Mouse (Mus musculus) midbrain, embryonic 14.5 days (tissue): ENCODE results near the gene Eif2s1. TPM values are rescaled to one million over a fixed set of nuclear protein-coding genes. Genes with fewer than 3 reads are reported as not detected.

Experiments used
- ATAC-seq: fragments of 200-750 bp; cut with Nextera tagmentation; 2 replicates; pipeline ENCODE4 v1.8.0; 2017; ENCODE audit warnings: moderate number of reproducible peaks, moderate library complexity; ENCODE audit not compliant: low FRiP score, low TSS enrichment
- DNase-seq: peaks from one replicate; pipeline ENCODE4 v3.0.0-alpha.2; 2015
- H3K27ac ChIP-seq: fragments of 300-500 bp; sonication (generic); replicated peaks from 2 replicates; pipeline ENCODE4 v1.5.1; 2014; ENCODE audit warnings: mild to moderate bottlenecking, low read depth, low read length, moderate library complexity
- H3K27me3 ChIP-seq: fragments of 300-500 bp; sonication (generic); 2 replicates; pipeline ENCODE4 v1.6.1; 2014; ENCODE audit warnings: low read length, control low read depth, mixed read lengths; ENCODE audit not compliant: control insufficient read depth, insufficient read depth
- H3K36me3 ChIP-seq: fragments of 300-500 bp; sonication (generic); 2 replicates; pipeline ENCODE4 v1.6.1; 2014; ENCODE audit warnings: low read length, control low read depth; ENCODE audit not compliant: control insufficient read depth, insufficient read depth
- H3K4me1 ChIP-seq: fragments of 300-500 bp; sonication (generic); 2 replicates; pipeline ENCODE4 v1.6.1; 2014; ENCODE audit warnings: mild to moderate bottlenecking, antibody characterized with exemption, low read length, control low read depth; ENCODE audit not compliant: control insufficient read depth, insufficient read depth
- H3K4me2 ChIP-seq: fragments of 300-500 bp; sonication (generic); 2 replicates; pipeline ENCODE4 v1.6.1; 2014; ENCODE audit warnings: mild to moderate bottlenecking, low read length, moderate library complexity
- H3K4me3 ChIP-seq: fragments of 300-500 bp; sonication (generic); replicated peaks from 2 replicates; pipeline ENCODE4 v1.5.1; 2014; ENCODE audit warnings: low read depth, low read length
- H3K9ac ChIP-seq: fragments of 300-500 bp; sonication (generic); replicated peaks from 2 replicates; pipeline ENCODE4 v1.6.1; 2014; ENCODE audit warnings: mild to moderate bottlenecking, low read length, moderate library complexity
- H3K9me3 ChIP-seq: fragments of 300-500 bp; sonication (generic); 2 replicates; pipeline ENCODE4 v1.6.1; 2016; ENCODE audit warnings: low read length, control low read depth, mixed read lengths; ENCODE audit not compliant: control insufficient read depth
- WGBS: fragments of 180-500 bp; shearing (Covaris S2); extraction: QIAGEN DNeasy Blood & Tissue Kit; methylation state at CpG from one replicate; pipeline ENCODE4 v1.1.7; 2014; 5-methylcytosine and 5-hydroxymethylcytosine counted together
- polyA plus RNA-seq: library from polyadenylated mRNA; unstranded; fragments of >200 nt; fragmentation: Nextera tagmentation; extraction: Ambion mirVana; gene quantifications from 2 replicates; pipeline ENCODE4 v1.2.1, GENCODE M21; 2014

Eif2s1 gene
- polyA plus RNA-seq, 1 experiment from 2014 or later, result 143 TPM

DNA sequence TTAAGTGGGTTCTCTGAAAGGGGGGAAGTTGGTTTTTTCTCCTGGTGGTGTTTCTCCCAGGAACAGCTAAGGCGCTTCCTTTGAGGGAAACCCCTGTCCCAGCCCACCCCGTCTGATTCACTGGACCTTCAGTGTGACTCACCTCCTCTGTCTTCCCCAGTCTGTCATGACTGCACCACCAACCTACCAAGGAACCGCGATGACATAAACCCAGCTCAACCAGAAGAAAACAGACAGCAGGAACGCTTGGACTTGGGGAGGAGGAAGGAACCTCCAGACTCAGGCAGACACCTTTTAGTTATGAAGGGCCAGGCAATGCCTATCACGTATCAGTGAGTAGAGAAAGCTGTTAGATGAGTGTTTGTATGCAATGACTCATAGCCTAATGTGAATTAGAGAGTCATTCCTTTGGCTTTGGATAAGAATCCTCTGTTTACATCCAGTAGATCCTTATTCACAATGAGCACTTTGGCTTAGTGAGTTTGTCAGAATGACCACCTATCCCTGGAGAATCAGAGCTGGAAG is 46.5 kb downstream of the Eif2s1 start:
- no peak for DNase-seq
- H3K27ac ChIP-seq, result no peak overlapping the region
- no peak overlapping the region for H3K9ac ChIP-seq
- no peaks in the 10 kb centered on the region for H3K36me3 ChIP-seq
- peaks cover 56% of the 10 kb centered on the region for H3K27me3 ChIP-seq
- no peak overlapping the region for H3K4me2 ChIP-seq
- peaks cover 14% of the 10 kb centered on the region for H3K4me1 ChIP-seq
- no peaks in the 10 kb centered on the region for H3K9me3 ChIP-seq
- 84% methylated on average over 6 of the region's 6 CpGs for WGBS
- ATAC-seq, result no peak
- H3K4me3 ChIP-seq, result no peak overlapping the region

GRCm38 (mm10) chr12:78910684-78911461 is 49.3 kb downstream of the Eif2s1 start:
- DNase-seq, result peak; percentile 15
- WGBS, result 11% methylated on average over 16 of the region's 16 CpGs
- no peaks in the 10 kb centered on the region for H3K9me3 ChIP-seq
- H3K36me3 ChIP-seq, result no peaks in the 10 kb centered on the region
- H3K27ac ChIP-seq, result no peak overlapping the region
- peak overlapping the region; percentile 29; the same call in 1 of the 2 replicates for H3K4me3 ChIP-seq
- peak overlapping the region; percentile 56 for H3K4me2 ChIP-seq
- no peak for ATAC-seq
- H3K4me1 ChIP-seq, result peaks cover 14% of the 10 kb centered on the region
- no peak overlapping the region for H3K9ac ChIP-seq
- H3K27me3 ChIP-seq, result peaks cover 67% of the 10 kb centered on the region

DNA sequence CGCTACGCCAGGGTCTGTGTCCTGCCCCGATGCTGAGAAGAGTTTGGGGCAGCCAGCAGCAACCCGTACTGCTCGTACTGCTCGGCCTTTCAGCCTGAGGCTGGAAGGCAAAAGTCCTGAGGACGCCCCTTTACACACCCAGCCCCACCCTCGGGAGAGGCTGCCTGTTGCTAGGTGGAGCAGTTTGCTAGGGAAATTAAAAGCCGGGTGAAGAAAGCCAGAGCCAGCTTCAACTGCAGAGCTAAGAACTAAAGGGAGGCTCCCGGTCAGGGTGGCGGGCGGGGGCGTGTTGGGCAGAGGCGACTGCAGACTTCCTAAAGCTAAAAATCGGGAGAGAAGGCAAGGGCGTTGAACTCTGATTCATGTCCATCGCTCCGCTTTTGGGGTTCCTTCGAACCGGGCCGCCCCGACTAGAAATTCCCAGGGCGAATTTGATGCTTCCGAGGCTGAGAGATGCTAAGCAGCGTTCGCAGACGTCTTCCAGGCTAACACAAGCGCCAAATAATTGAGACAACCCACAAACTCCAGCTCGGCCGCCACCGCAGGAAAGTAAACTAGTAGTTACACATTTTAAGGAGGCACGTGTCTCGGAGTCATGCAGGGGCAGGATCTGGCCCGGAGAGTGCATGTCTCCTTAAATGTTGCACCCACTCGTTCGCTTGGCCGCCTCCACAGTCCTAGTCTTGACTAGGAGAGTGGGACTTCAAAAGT is 50.2 kb downstream of the Eif2s1 start:
- Histone ChIP-seq H3K4me3 (peak overlapping the region; percentile 29), H3K4me2 (peak overlapping the region; percentile 56), H3K9me3 (no peaks in the 10 kb centered on the region), H3K27me3 (peaks cover 63% of the 10 kb centered on the region), H3K4me1 (peaks cover 10% of the 10 kb centered on the region), H3K27ac (no peak overlapping the region), H3K9ac (no peak overlapping the region), H3K36me3 (no peaks in the 10 kb centered on the region)
- WGBS, result 2% methylated on average over 37 of the region's 37 CpGs
- ATAC-seq, result no peak
- DNase-seq, result peak; percentile 37

GRCm38 (mm10) chr12:78914458-78914857 is 52.8 kb downstream of the Eif2s1 start:
- WGBS, result 90% methylated on average over 4 of the region's 4 CpGs
- ATAC-seq (no peak), DNase-seq (no peak)
- Histone ChIP-seq H3K4me1 (peaks cover 5% of the 10 kb centered on the region), H3K9me3 (no peaks in the 10 kb centered on the region), H3K27ac (no peak overlapping the region), H3K4me3 (no peak overlapping the region), H3K27me3 (peaks cover 43% of the 10 kb centered on the region), H3K9ac (no peak overlapping the region), H3K4me2 (no peak overlapping the region), H3K36me3 (no peaks in the 10 kb centered on the region)

- ATAC-seq (no peak), DNase-seq (no peak)
- no peak overlapping the region for H3K4me3 ChIP-seq
- no peaks in the 10 kb centered on the region for H3K36me3 ChIP-seq
- no peak overlapping the region for H3K27ac ChIP-seq
- H3K9ac ChIP-seq, result no peak overlapping the region
- no peak overlapping the region for H3K4me2 ChIP-seq
- H3K9me3 ChIP-seq, result no peaks in the 10 kb centered on the region
- peaks cover 5% of the 10 kb centered on the region for H3K4me1 ChIP-seq
- peaks cover 33% of the 10 kb centered on the region for H3K27me3 ChIP-seq
- 82% methylated on average over 3 of the region's 3 CpGs for WGBS
Measured at GRCm38 (mm10) chr12:78915561-78915960, 53.9 kb downstream of the Eif2s1 start.

DNA sequence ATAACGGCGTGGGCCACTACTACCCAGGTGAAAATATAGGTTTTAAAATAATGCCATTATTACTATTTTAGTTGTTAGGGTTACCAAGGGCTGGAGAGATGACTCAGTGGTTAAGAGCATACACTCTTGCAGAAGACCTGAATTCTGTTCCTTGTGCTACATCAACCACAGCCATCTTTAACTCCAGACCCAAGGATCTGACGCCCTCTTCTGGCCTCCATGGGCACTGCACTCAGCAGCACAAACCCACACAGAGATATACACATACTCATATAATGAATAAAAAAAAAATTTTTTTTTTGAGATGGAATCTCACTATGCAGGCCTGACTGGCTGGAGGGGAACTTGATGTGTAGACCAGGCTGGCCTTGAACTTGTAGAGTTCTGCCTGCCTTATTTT is 54.7 kb downstream of the Eif2s1 start:
- 76% methylated on average over 3 of the region's 3 CpGs for WGBS
- H3K9ac ChIP-seq, result no peak overlapping the region
- no peak overlapping the region for H3K27ac ChIP-seq
- ATAC-seq, result no peak
- H3K27me3 ChIP-seq, result peaks cover 27% of the 10 kb centered on the region
- no peak for DNase-seq
- no peak overlapping the region for H3K4me2 ChIP-seq
- H3K9me3 ChIP-seq, result no peaks in the 10 kb centered on the region
- no peak overlapping the region for H3K4me3 ChIP-seq
- H3K4me1 ChIP-seq, result peaks cover 5% of the 10 kb centered on the region
- no peaks in the 10 kb centered on the region for H3K36me3 ChIP-seq

DNA sequence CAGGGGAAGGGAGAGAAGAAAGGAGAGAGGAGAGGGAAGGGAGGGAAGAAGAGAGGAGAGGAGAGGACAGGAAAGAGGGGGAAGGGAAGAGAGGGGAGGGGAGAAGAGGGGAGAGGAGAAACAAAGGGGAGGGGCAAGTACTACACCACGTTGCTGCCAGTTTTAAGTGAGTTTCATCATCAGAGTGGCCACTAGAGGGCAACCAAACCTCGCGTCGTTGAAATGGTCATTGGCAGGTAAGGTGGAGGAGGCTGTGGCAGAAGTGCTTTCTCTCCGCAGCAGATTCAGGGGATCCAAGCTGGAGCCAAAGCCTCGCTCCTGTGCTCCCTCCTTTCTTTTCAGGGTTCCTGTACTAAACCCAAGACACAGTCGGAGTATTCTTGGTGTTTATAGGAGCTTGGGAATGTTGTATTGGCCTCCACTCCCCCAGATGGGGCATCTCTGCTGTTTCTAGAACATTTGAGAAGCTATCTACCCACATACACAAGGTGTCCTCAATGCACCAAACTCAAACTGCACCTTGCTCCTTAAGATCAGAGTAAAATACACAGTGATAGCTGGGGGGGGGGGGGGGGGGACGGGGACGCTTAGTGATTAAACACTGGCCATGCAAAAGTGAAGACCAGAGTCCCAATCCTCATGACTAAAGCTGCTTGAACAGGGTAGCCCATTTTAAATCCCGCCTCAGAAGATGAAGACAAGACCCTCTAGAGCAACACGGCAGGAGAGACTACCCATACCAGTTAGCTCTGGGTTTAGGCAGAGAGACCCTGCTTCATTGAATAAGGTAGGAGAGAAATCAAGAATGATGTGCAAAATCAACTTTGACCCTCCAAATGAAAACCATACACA is 56.8 kb downstream of the Eif2s1 start:
- Histone ChIP-seq H3K4me1 (no peaks in the 10 kb centered on the region), H3K9me3 (no peaks in the 10 kb centered on the region), H3K36me3 (no peaks in the 10 kb centered on the region), H3K9ac (no peak overlapping the region), H3K4me2 (peak overlapping the region; percentile 39), H3K27me3 (peaks cover 9% of the 10 kb centered on the region; the same call in 1 of the 2 replicates), H3K27ac (no peak overlapping the region), H3K4me3 (no peak overlapping the region)
- ATAC-seq, result peak; percentile 76
- DNase-seq, result peak; percentile 94
- WGBS, result 16% methylated on average over 10 of the region's 11 CpGs

GRCm38 (mm10) chr12:78919079-78919712 is 57.6 kb downstream of the Eif2s1 start:
- H3K27me3 ChIP-seq, result peaks cover 2% of the 10 kb centered on the region; the same call in 1 of the 2 replicates
- no peaks in the 10 kb centered on the region for H3K36me3 ChIP-seq
- H3K27ac ChIP-seq, result no peak overlapping the region
- no peak overlapping the region for H3K9ac ChIP-seq
- ATAC-seq (peak; percentile 72), DNase-seq (peak; percentile 91)
- no peaks in the 10 kb centered on the region for H3K9me3 ChIP-seq
- H3K4me2 ChIP-seq, result no peak overlapping the region
- WGBS, result 35% methylated on average over 16 of the region's 16 CpGs
- no peaks in the 10 kb centered on the region for H3K4me1 ChIP-seq
- no peak overlapping the region for H3K4me3 ChIP-seq
